Mouse (Mus musculus) lung, postnatal 0 days (tissue): ENCODE data around the gene Dlgap1.

Source experiments
- CTCF ChIP-seq: IDR thresholded peaks from 2 replicates; pipeline ENCODE4 v1.5.1; 2016; ENCODE audit warnings: antibody characterized with exemption, mild to moderate bottlenecking
- EP300 ChIP-seq: IDR thresholded peaks from 2 replicates; pipeline ENCODE4 v1.6.1; 2016; ENCODE audit warnings: antibody characterized with exemption, mild to moderate bottlenecking, control low read depth

DNA sequence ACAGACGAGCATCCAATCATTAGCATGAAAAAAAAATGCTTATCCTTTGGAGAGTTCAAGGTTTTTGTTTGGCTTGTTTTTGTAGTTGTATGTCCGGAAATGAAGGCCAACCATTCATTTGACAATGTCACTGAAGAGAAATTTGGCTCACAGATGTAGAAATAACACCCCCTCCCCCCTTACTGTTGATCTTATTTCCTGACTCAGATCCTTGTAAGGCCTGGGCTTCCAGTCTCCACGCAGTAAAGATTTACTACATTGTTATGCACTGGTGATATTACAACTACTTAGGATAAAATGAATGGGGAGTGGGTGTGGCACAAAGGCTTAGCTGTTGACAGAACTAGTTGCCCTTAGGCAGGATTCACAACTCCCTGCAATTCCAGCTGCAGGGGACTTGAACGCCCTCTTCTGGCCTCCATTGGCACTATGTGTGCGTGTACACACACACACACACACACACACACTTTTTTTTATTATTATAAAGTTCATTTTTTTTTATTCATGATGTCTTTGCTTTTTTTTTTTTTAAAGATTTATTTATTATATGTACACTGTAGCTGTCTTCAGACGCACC is 897.8 kb downstream of the Dlgap1 start:
- no peak for TF ChIP-seq CTCF
- TF ChIP-seq EP300, result no peak
